Mouse (Mus musculus) megakaryocyte-erythroid progenitor cell, adult 5-6 weeks (primary cell): Measurements from ENCODE around the gene Inafm2. TPM values are rescaled to one million over a fixed set of nuclear protein-coding genes. Genes with fewer than 3 reads are reported as not detected.
A peak's percentile ranks its signal among the peaks of the same experiment; 100 is the strongest.

Experiments
- ATAC-seq: replicated peaks from 2 replicates; pipeline ENCODE4 v1.8.0; 2016; ENCODE audit warnings: mild to moderate bottlenecking, inconsistent platforms; ENCODE audit not compliant: severe bottlenecking, poor library complexity, low FRiP score, low TSS enrichment
- total RNA-seq, 2 experiments: library from RNA; stranded (forward) in 1 of 2; stranded (reverse) in 1 of 2; fragments of 200-1000, 215-1000 nt in 1 of 2; fragments of >200 nt in 1 of 2; fragmentation: Nextera tagmentation in 1 of 2; gene quantifications; 2 replicates each; pipeline ENCODE4 v1.2.3; 2014 to 2017

Gene Inafm2
- total RNA-seq, 2 experiments from 2014 or later: 13.9 to 14.5 TPM

GRCm38 (mm10) chr2:118723693-118724486 is 21.7 kb upstream of the Inafm2 start:
- ATAC-seq: peak; percentile 71

GRCm38 (mm10) chr2:118725511-118725910 is 20.0 kb upstream of the Inafm2 start:
- ATAC-seq: no peak

GRCm38 (mm10) chr2:118726873-118727272 is 18.7 kb upstream of the Inafm2 start:
- ATAC-seq: no peak

- no peak for ATAC-seq
Observed at GRCm38 (mm10) chr2:118727911-118728310, 17.6 kb upstream of the Inafm2 start.

GRCm38 (mm10) chr2:118728337-118728736 is 17.2 kb upstream of the Inafm2 start, which contains the start of gene Plcb2:
Plcb2 (minus strand) TSS chr2:118728438.
- ATAC-seq: no peak

- ATAC-seq: peak; percentile 26; the same call in 1 of the 2 replicates
Observed at GRCm38 (mm10) chr2:118729194-118729593, 16.4 kb upstream of the Inafm2 start.

- no peak for ATAC-seq
Observed at GRCm38 (mm10) chr2:118729816-118730621, 15.5 kb upstream of the Inafm2 start.

GRCm38 (mm10) chr2:118730622-118730915 is 15.0 kb upstream of the Inafm2 start:
- ATAC-seq: peak; percentile 54

GRCm38 (mm10) chr2:118731981-118732380 is 13.6 kb upstream of the Inafm2 start:
- ATAC-seq: no peak

GRCm38 (mm10) chr2:118733341-118733740 is 12.2 kb upstream of the Inafm2 start:
- ATAC-seq: no peak

GRCm38 (mm10) chr2:118740341-118740740 is 5.2 kb upstream of the Inafm2 start:
- no peak for ATAC-seq

- no peak for ATAC-seq
Observed at GRCm38 (mm10) chr2:118741183-118741582, 4.4 kb upstream of the Inafm2 start.

GRCm38 (mm10) chr2:118743261-118743943 is 2.2 kb upstream of the Inafm2 start:
- peak; percentile 56; the same call in 1 of the 2 replicates for ATAC-seq

- ATAC-seq: no peak
Observed at GRCm38 (mm10) chr2:118744621-118745020, 937 bp upstream of the Inafm2 start.

- 0 out of 2 replicates have a peak, but pooled peaks have one; percentile 28 for ATAC-seq
Observed at GRCm38 (mm10) chr2:118745915-118746901, 650 bp downstream of the Inafm2 start.

GRCm38 (mm10) chr2:118747301-118747960 is 1.9 kb downstream of the Inafm2 start:
- ATAC-seq: no peak

- ATAC-seq: no peak
Observed at GRCm38 (mm10) chr2:118749341-118749884, 3.9 kb downstream of the Inafm2 start.

GRCm38 (mm10) chr2:118750476-118750875 is 4.9 kb downstream of the Inafm2 start:
- no peak for ATAC-seq
